ENCODE assay signal across 22 mouse cellular contexts in the genomic region with DNA sequence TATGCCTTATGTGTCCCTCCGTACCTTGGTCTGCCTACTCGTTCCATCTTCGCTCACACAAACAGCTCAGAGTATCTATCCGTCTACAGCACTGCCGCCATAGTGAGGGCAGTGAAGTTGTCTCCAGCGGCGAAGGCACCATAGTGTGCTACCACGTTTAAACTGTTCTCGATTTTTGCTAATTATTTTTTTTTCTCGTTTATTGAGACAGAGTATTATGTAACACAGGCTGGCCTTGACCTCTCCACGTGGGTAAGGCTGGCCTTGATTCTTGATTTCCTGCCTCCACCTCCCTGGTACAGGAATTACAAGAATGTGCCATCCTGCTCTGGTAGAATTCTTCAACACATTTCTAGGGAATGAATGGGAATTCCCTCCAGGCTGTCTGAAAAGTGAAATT.
DNase-seq lines count a peak whose midpoint lies in the region; ATAC-seq and TF ChIP-seq lines count a peak whose summit lies in the region.
"Had no signal": no experiment of that assay in that cellular context is flagged by ENCODE, and none has a peak within 500 bp of the region (broad histone marks: within the 10 kb centered on the region; RNA-seq: fewer than 3 reads in every experiment).

No protein-coding gene starts in this region.

- TF ChIP-seq CTCF in kidney, adult 2 months (conservative IDR thresholded peaks at IDR 0.05; ENCODE audit: insufficient read depth, insufficient read length, low read depth, low read length), result no peak

- peak; percentile 73 for DNase-seq in heart, adult 11 months
- no peak for DNase-seq in heart, postnatal 36 days
- no peak for DNase-seq in kidney, adult 2 months
- peak; percentile 27 to 39 for DNase-seq in kidney, adult 8-10 months
- no peak for DNase-seq in kidney, postnatal 36 days
- DNase-seq in kidney, adult 9 months, result peak; percentile 51
- DNase-seq in kidney, adult 11 months, result no peak
- DNase-seq: adrenal gland, adult 2 months; adrenal gland, adult 8-10 months; adrenal gland, postnatal 10 days; adrenal gland, postnatal 14 days; adrenal gland, postnatal 25 days; adrenal gland, postnatal 36 days; B cell, adult 2 months; cerebellum, adult 11 months; cerebellum, adult 11-12 months had no signal

- H3K4me1 ChIP-seq in kidney, adult 2 months (ENCODE audit: control insufficient read depth, insufficient read depth, low read length), result peaks cover 10% of the 10 kb centered on the region
- H3K4me1 ChIP-seq in kidney, embryonic 16.5 days (ENCODE audit: insufficient read depth, low read length), result no peaks in the 10 kb centered on the region

- H3K36me3 ChIP-seq in kidney, adult 2 months (ENCODE audit: control insufficient read depth, insufficient read depth, low read length), result no peaks in the 10 kb centered on the region
- H3K36me3 ChIP-seq in kidney, embryonic 16.5 days (ENCODE audit: insufficient read depth, low read length), result no peaks in the 10 kb centered on the region
- H3K36me3 ChIP-seq: G1E had no signal

- no peaks in the 10 kb centered on the region for H3K27me3 ChIP-seq in kidney, adult 2 months (replicated peaks; ENCODE audit: control insufficient read depth, insufficient read depth, low read length)
- no peaks in the 10 kb centered on the region for H3K27me3 ChIP-seq in kidney, embryonic 16.5 days (ENCODE audit: insufficient read depth, low read length)
- H3K27me3 ChIP-seq: CH12.LX, Patski had no signal

- H3K4me3 ChIP-seq in kidney, adult 2 months (ENCODE audit: insufficient read depth, low read depth, low read length), result no peak overlapping the region
- no peak overlapping the region for H3K4me3 ChIP-seq in kidney, embryonic 16.5 days (ENCODE audit: low read length)

- ATAC-seq in kidney, embryonic 16.5 days (ENCODE audit: low FRiP score, low TSS enrichment), result no peak
- ATAC-seq: activated CD4-positive, CD25-positive, alpha-beta regulatory T cell, adult 4 months; CD4-positive, CD25-positive, alpha-beta regulatory T cell, adult 4 months; Patski had no signal

- H3K4me2 ChIP-seq in kidney, embryonic 16.5 days (replicated peaks; ENCODE audit: low read depth, low read length), result no peak overlapping the region

- 65% methylated on average over 11 of the region's 11 CpGs for WGBS in kidney, adult 2 months
- WGBS in kidney, embryonic 16.5 days, result 80% methylated on average over 11 of the region's 11 CpGs

- no peaks in the 10 kb centered on the region for H3K9me3 ChIP-seq in kidney, embryonic 16.5 days (ENCODE audit: low read length)
- H3K9me3 ChIP-seq: G1E had no signal

- no peak overlapping the region for H3K9ac ChIP-seq in kidney, embryonic 16.5 days (replicated peaks; ENCODE audit: low read length)

- peak overlapping the region; percentile 71 for H3K27ac ChIP-seq in kidney, adult 2 months (ENCODE audit: insufficient read depth, low read depth, low read length)
- no peak overlapping the region for H3K27ac ChIP-seq in kidney, embryonic 16.5 days (ENCODE audit: low read length)

- TF ChIP-seq POLR2A in kidney, adult 2 months (IDR thresholded peaks at IDR 0.05; ENCODE audit: low read depth, low read length), result no peak

- intact Hi-C loops in heart, postnatal 36 days (cut with DNase I), result no loop called here

Comparison
In these comparisons a context has a peak if more than half of its experiments do, and no peak if none do; other contexts are left out.
1. DNase-seq: peak in heart, adult 11 months (single experiment), kidney, adult 8-10 months (2 of 2) and kidney, adult 9 months (single experiment); none in heart, postnatal 36 days (0 of 2), kidney, adult 2 months (single experiment), kidney, postnatal 36 days (0 of 2) and kidney, adult 11 months (single experiment).